Mouse (Mus musculus): Measurements from ENCODE around the gene AI597479. TPM values are rescaled to one million over a fixed set of nuclear protein-coding genes. Genes with fewer than 3 reads are reported as not detected.

Gene AI597479
- polyA plus RNA-seq (2015; fragmentation: Nextera tagmentation; extraction: Ambion mirVana), result 16.3 and 17.6 TPM in 2 replicates

DNA sequence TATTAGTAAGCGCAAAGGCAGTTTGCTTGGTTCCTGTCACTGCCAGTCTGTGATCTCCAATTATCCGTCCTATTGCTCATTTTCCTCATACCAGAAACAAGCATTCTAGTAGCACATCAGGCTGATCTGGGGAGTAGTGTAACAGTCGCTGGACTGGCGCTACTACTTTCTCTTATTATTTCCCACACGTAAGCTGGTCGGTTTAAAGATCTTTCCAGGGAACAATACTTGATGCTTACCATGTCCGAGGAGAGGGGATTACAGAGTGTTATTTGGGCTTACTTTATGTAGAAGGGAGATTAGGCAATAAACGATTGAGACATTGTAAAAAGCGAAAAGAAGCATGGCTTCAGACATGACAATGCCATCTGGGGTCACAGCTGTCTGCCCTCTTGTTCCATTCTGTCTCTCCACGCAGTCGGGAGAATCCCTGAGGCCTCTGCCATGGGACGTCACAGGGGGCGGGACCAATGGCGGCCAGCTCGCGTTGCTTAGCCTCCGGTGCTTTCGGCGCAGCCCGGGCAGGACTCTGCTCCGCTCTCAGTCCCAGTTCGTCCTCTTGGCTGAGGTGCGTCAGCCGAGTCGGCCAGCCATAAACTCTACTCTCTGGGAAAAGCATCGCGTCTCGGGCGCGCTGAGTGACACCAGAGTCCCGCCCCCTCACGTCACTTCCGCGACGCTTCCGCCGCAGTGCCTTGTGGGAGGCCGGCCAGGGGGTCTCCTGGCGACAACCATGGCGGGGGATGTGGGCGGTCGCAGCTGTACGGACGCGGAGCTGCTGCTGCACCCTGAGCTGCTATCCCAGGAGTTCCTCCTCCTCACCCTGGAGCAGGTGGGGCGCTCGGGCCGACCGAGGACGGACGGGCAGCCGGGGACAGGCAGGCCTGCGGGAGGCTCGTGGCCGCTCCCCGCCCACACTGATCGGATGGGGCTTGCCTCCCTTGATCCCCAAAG, at the start of gene AI597479, which contains the start of gene Tgfbrap1:
Gene AI597479, plus strand, starts transcription at position 680 of the 954 bp plus-strand sequence.
Gene Tgfbrap1, minus strand, starts transcription at position 607 of the 954 bp plus-strand sequence.
- Histone ChIP-seq H3K27ac (ENCODE audit: low read length) (peak within 1 kb of the TSS; percentile 100), H3K9ac (replicated peaks; ENCODE audit: low read depth) (peak within 1 kb of the TSS; percentile 96), H3K27me3 (replicated peaks; ENCODE audit: insufficient read depth, low read length) (no peaks in the 10 kb centered on the region), H3K4me3 (ENCODE audit: low read depth, low read length) (peak within 1 kb of the TSS; percentile 97), H3K9me3 (ENCODE audit: low read length) (no peaks in the 10 kb centered on the region), H3K36me3 (ENCODE audit: insufficient read depth, low read length) (no peaks in the 10 kb centered on the region), H3K4me1 (ENCODE audit: insufficient read depth, low read depth, low read length) (no peaks in the 10 kb centered on the region; the same call in 1 of the 2 replicates), H3K4me2 (replicated peaks; ENCODE audit: low read depth, low read length) (peak within 1 kb of the TSS; percentile 75)
- DNase-seq (ENCODE audit: low spot score) (peak; percentile 95), ATAC-seq (peak; percentile 97)
- 1% methylated on average over 56 of the region's 57 CpGs for WGBS
- no peak for TF ChIP-seq EP300 (IDR thresholded peaks at IDR 0.05)
- TF ChIP-seq CTCF (IDR thresholded peaks at IDR 0.05), result no peak

- H3K4me1 ChIP-seq (ENCODE audit: insufficient read depth, low read depth, low read length), result no peaks in the 10 kb centered on the region
- H3K27me3 ChIP-seq (replicated peaks; ENCODE audit: insufficient read depth, low read length), result no peaks in the 10 kb centered on the region
- H3K9ac ChIP-seq (replicated peaks; ENCODE audit: low read depth), result no peak overlapping the region
- peaks cover 25% of the 10 kb centered on the region for H3K36me3 ChIP-seq (ENCODE audit: insufficient read depth, low read length)
- ATAC-seq, result no peak
- no peak overlapping the region for H3K27ac ChIP-seq (ENCODE audit: low read length)
- no peak overlapping the region for H3K4me2 ChIP-seq (replicated peaks; ENCODE audit: low read depth, low read length)
- H3K9me3 ChIP-seq (ENCODE audit: low read length), result no peaks in the 10 kb centered on the region
- no peak for TF ChIP-seq EP300 (IDR thresholded peaks at IDR 0.05)
- TF ChIP-seq CTCF (IDR thresholded peaks at IDR 0.05), result peak; percentile 56
- 88% methylated on average over 5 of the region's 5 CpGs for WGBS
- H3K4me3 ChIP-seq (ENCODE audit: low read depth, low read length), result no peak overlapping the region
- DNase-seq (ENCODE audit: low spot score), result peak; percentile 37
These were observed 46.6 kb upstream of the AI597479 start for GRCm38 (mm10) chr1:43051903-43052302.

DNA sequence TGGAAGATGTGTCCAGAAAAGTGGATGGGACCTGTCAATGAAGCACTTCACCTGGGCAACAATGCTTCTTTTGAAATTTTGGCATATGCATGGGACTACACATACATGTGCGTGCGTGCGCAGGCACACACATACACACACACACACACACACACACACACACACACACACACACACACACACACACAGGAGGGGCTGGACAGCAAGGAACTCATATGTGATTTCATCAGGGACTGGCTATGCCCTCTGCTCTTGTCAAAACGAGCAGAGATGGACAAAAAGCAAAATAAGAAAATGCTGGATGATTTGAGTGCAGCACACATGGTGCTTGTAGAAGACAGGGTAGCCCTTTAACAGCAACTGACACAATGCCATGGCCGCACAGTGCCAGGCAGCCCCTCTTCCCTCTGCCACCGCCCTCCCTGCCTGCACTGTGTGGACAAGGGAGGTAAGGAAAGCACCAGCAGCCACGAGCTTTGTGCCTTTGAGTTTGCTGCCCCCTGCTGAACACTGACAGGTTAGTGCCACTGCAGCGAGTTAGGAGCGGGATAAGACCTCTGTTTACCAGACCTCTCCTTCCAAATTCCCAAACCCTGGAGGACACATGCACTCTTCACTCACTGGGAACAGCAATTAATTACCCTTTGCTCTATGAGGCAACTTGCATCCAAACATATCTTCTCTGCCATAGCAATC, 32.7 kb upstream of the AI597479 start:
- TF ChIP-seq EP300 (IDR thresholded peaks at IDR 0.05) (no peak), CTCF (IDR thresholded peaks at IDR 0.05) (peak; percentile 95)
- Histone ChIP-seq H3K4me3 (ENCODE audit: low read depth, low read length) (no peak overlapping the region), H3K27ac (ENCODE audit: low read length) (no peak overlapping the region), H3K9me3 (ENCODE audit: low read length) (no peaks in the 10 kb centered on the region), H3K36me3 (ENCODE audit: insufficient read depth, low read length) (peaks cover 4% of the 10 kb centered on the region; the same call in 1 of the 2 replicates), H3K4me1 (ENCODE audit: insufficient read depth, low read depth, low read length) (no peaks in the 10 kb centered on the region), H3K9ac (replicated peaks; ENCODE audit: low read depth) (no peak overlapping the region), H3K4me2 (replicated peaks; ENCODE audit: low read depth, low read length) (no peak overlapping the region), H3K27me3 (replicated peaks; ENCODE audit: insufficient read depth, low read length) (no peaks in the 10 kb centered on the region)
- WGBS, result 58% methylated on average over 9 of the region's 9 CpGs
- ATAC-seq, result peak; percentile 79
- peak; percentile 82 for DNase-seq (ENCODE audit: low spot score)

DNA sequence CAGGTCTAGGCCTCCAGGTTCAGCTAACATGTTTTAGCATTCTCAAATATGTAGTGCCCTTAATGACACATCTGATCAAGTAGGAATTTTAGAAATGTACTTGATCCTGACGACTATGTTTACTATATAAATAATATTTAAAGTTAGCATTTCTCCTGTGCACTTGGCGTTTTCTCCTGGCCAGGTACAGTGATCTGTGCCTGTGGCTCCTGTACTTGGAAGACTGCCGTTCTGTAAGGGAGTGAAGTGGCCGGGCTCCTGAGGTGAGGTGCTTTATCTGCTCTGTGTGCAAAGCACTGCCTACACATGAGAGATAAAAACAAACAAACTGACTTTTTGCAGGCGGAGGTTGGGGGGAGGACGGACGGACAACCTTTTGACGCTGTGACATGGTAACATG, 31.9 kb upstream of the AI597479 start:
- no peak overlapping the region for H3K27ac ChIP-seq (ENCODE audit: low read length)
- TF ChIP-seq EP300 (IDR thresholded peaks at IDR 0.05) (peak; percentile 54), CTCF (IDR thresholded peaks at IDR 0.05) (no peak)
- H3K9ac ChIP-seq (replicated peaks; ENCODE audit: low read depth), result no peak overlapping the region
- peak; percentile 43 for DNase-seq (ENCODE audit: low spot score)
- no peaks in the 10 kb centered on the region for H3K27me3 ChIP-seq (replicated peaks; ENCODE audit: insufficient read depth, low read length)
- H3K4me3 ChIP-seq (ENCODE audit: low read depth, low read length), result no peak overlapping the region
- no peak overlapping the region for H3K4me2 ChIP-seq (replicated peaks; ENCODE audit: low read depth, low read length)
- peak; percentile 63 for ATAC-seq
- H3K4me1 ChIP-seq (ENCODE audit: insufficient read depth, low read depth, low read length), result no peaks in the 10 kb centered on the region; the same call in 1 of the 2 replicates
- H3K36me3 ChIP-seq (ENCODE audit: insufficient read depth, low read length), result peaks cover 4% of the 10 kb centered on the region; the same call in 1 of the 2 replicates
- WGBS, result 60% methylated on average over 8 of the region's 8 CpGs
- H3K9me3 ChIP-seq (ENCODE audit: low read length), result no peaks in the 10 kb centered on the region

DNA sequence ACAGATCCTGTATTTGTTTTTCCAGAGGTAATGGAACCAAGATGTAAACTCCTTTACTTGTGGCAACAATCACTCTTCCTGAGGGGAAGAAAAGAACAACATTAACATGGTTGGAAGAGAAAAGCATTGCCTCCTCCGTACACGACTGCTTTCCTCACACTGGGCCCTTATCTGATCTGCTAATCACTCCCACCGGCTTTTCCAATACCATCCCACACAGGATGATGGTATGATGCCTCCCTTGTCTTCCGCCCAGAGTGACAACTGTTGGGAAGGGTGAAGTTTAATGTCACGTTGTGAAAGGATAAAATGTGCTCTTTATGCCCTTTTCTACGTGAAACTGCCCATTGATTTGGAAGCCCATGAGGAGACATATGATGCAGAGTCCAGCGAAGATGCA, 31.0 kb upstream of the AI597479 start:
- DNase-seq (ENCODE audit: low spot score) (no peak), ATAC-seq (no peak)
- Histone ChIP-seq H3K27me3 (replicated peaks; ENCODE audit: insufficient read depth, low read length) (no peaks in the 10 kb centered on the region), H3K4me2 (replicated peaks; ENCODE audit: low read depth, low read length) (no peak overlapping the region), H3K4me3 (ENCODE audit: low read depth, low read length) (no peak overlapping the region), H3K9me3 (ENCODE audit: low read length) (no peaks in the 10 kb centered on the region), H3K4me1 (ENCODE audit: insufficient read depth, low read depth, low read length) (no peaks in the 10 kb centered on the region; the same call in 1 of the 2 replicates), H3K36me3 (ENCODE audit: insufficient read depth, low read length) (peaks cover 4% of the 10 kb centered on the region; the same call in 1 of the 2 replicates), H3K9ac (replicated peaks; ENCODE audit: low read depth) (no peak overlapping the region), H3K27ac (ENCODE audit: low read length) (no peak overlapping the region)
- 57% methylated on average over 7 of the region's 7 CpGs for WGBS
- no peak for TF ChIP-seq EP300 (IDR thresholded peaks at IDR 0.05)
- TF ChIP-seq CTCF (IDR thresholded peaks at IDR 0.05), result no peak

- H3K4me3 ChIP-seq (ENCODE audit: low read depth, low read length), result no peak overlapping the region
- DNase-seq (ENCODE audit: low spot score), result peak; percentile 89
- 47% methylated on average over 5 of the region's 5 CpGs for WGBS
- TF ChIP-seq CTCF (IDR thresholded peaks at IDR 0.05), result no peak
- TF ChIP-seq EP300 (IDR thresholded peaks at IDR 0.05), result no peak
- peak; percentile 84 for ATAC-seq
- no peak overlapping the region for H3K9ac ChIP-seq (replicated peaks; ENCODE audit: low read depth)
- no peak overlapping the region for H3K4me2 ChIP-seq (replicated peaks; ENCODE audit: low read depth, low read length)
- no peak overlapping the region for H3K27ac ChIP-seq (ENCODE audit: low read length)
- no peaks in the 10 kb centered on the region for H3K9me3 ChIP-seq (ENCODE audit: low read length)
- no peaks in the 10 kb centered on the region for H3K27me3 ChIP-seq (replicated peaks; ENCODE audit: insufficient read depth, low read length)
- H3K4me1 ChIP-seq (ENCODE audit: insufficient read depth, low read depth, low read length), result no peaks in the 10 kb centered on the region; the same call in 1 of the 2 replicates
- 0 out of 2 replicates have a peak, but pooled peaks cover 3% of the 10 kb centered on the region for H3K36me3 ChIP-seq (ENCODE audit: insufficient read depth, low read length)
These were observed 27.8 kb upstream of the AI597479 start for GRCm38 (mm10) chr1:43070726-43071125.
